Mouse (Mus musculus): Measurements from ENCODE around the gene Entr1.

Entr1 gene

GRCm38 (mm10) chr2:26380131-26380771 lies 8.9 kb downstream of the Entr1 start, which contains the start of gene Snapc4:
Gene Snapc4, minus strand, starts transcription at chr2:26380653.
- H3K4me1 ChIP-seq (replicated peaks; ENCODE audit: low read depth, low read length): peaks cover 18% of the 10 kb centered on the region
- peak within 1 kb of the TSS; percentile 99 for H3K4me3 ChIP-seq (replicated peaks; ENCODE audit: low read length)
- peaks cover 74% of the 10 kb centered on the region for H3K36me3 ChIP-seq (ENCODE audit: insufficient read depth, low read length)
- TF ChIP-seq POU5F1 (IDR thresholded peaks at IDR 0.05; ENCODE audit: borderline replicate concordance, low read length): no peak
- no peak for TF ChIP-seq CTCF (conservative IDR thresholded peaks at IDR 0.05; ENCODE audit: low read length)
- no peak for TF ChIP-seq NANOG (IDR thresholded peaks at IDR 0.05; ENCODE audit: borderline replicate concordance, low read length)
- H3K27me3 ChIP-seq (ENCODE audit: insufficient read depth, low read length): no peaks in the 10 kb centered on the region
- H3K9me3 ChIP-seq (ENCODE audit: low read length): no peaks in the 10 kb centered on the region

- TF ChIP-seq POU5F1 (IDR thresholded peaks at IDR 0.05; ENCODE audit: borderline replicate concordance, low read length) (no peak), CTCF (conservative IDR thresholded peaks at IDR 0.05; ENCODE audit: low read length) (no peak), NANOG (IDR thresholded peaks at IDR 0.05; ENCODE audit: borderline replicate concordance, low read length) (no peak)
- Histone ChIP-seq H3K9me3 (ENCODE audit: low read length) (no peaks in the 10 kb centered on the region), H3K27me3 (ENCODE audit: insufficient read depth, low read length) (no peaks in the 10 kb centered on the region), H3K4me3 (replicated peaks; ENCODE audit: low read length) (no peak overlapping the region), H3K4me1 (replicated peaks; ENCODE audit: low read depth, low read length) (no peaks in the 10 kb centered on the region), H3K36me3 (ENCODE audit: insufficient read depth, low read length) (peaks cover 100% of the 10 kb centered on the region)
Measured at GRCm38 (mm10) chr2:26372396-26372795, 16.7 kb downstream of the Entr1 start.

- no peaks in the 10 kb centered on the region for H3K27me3 ChIP-seq (ENCODE audit: insufficient read depth, low read length)
- TF ChIP-seq POU5F1 (IDR thresholded peaks at IDR 0.05; ENCODE audit: borderline replicate concordance, low read length) (no peak), NANOG (IDR thresholded peaks at IDR 0.05; ENCODE audit: borderline replicate concordance, low read length) (no peak), CTCF (conservative IDR thresholded peaks at IDR 0.05; ENCODE audit: low read length) (no peak)
- no peaks in the 10 kb centered on the region for H3K9me3 ChIP-seq (ENCODE audit: low read length)
- H3K4me3 ChIP-seq (replicated peaks; ENCODE audit: low read length): no peak overlapping the region
- 0 out of 2 replicates have a peak, but pooled peaks cover 4% of the 10 kb centered on the region for H3K4me1 ChIP-seq (replicated peaks; ENCODE audit: low read depth, low read length)
- peaks cover 100% of the 10 kb centered on the region for H3K36me3 ChIP-seq (ENCODE audit: insufficient read depth, low read length)
Measured at GRCm38 (mm10) chr2:26368572-26368971, 20.5 kb downstream of the Entr1 start.

DNA sequence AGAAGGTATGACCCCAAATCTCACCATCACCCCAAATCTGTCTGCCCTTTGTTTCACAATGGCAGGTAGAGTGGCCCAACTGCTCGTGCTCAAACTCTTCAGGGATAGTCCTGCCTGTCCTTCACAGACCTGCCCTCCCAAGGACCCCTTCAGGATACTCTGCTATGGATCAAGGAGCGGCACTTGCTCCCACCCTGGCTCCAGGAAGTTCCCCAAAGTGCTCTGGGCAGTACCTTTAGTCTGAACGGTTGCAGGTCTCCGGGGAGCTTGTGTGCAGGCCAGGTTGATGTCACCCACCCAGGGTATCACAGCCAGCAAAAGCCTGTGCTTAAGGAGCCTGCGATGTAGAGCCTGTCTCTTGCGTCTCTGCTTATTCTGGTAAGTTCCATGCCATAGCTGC lies 21.2 kb downstream of the Entr1 start:
- H3K4me1 ChIP-seq (replicated peaks; ENCODE audit: low read depth, low read length): 0 out of 2 replicates have a peak, but pooled peaks cover 4% of the 10 kb centered on the region
- H3K27me3 ChIP-seq (ENCODE audit: insufficient read depth, low read length): no peaks in the 10 kb centered on the region
- TF ChIP-seq NANOG (IDR thresholded peaks at IDR 0.05; ENCODE audit: borderline replicate concordance, low read length) (no peak), CTCF (conservative IDR thresholded peaks at IDR 0.05; ENCODE audit: low read length) (no peak), POU5F1 (IDR thresholded peaks at IDR 0.05; ENCODE audit: borderline replicate concordance, low read length) (no peak)
- no peaks in the 10 kb centered on the region for H3K9me3 ChIP-seq (ENCODE audit: low read length)
- peaks cover 100% of the 10 kb centered on the region for H3K36me3 ChIP-seq (ENCODE audit: insufficient read depth, low read length)
- H3K4me3 ChIP-seq (replicated peaks; ENCODE audit: low read length): no peak overlapping the region

DNA sequence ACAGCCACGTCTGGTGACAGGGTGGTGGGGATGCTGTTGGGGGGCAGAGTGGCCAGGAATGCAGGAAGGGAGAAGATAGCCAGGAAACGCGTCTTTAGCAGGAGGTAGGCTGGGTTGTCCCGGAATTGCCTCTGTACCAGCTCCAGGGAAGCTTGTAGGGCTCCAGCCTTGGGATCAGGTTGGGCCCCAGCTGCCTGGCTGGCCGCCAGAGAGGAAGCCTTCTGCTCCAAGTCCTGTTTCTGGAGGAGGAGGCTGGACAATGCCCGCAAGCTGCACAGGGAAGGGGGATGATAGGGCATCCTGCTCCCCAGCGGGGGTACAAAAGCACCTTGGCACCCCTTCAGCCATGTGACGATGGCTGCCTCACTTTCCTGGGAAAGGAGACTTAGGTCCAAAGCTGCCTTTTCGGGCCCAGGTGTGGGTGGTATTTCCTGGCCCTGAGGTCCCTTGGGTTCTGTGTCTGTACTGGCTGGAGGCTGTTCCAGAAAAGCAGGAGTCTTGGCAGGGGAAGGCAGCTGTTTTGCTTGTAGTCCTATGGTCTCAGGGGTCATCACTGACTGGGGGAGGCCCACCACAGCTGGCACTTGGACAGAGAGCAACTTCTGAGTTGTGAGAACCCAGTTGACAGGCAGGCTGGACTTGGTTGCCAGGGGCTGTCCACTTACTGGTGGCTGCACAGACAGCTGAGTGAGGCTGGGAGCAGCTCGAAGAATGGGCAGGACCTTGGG lies 24.2 kb downstream of the Entr1 start:
- peaks cover 87% of the 10 kb centered on the region for H3K36me3 ChIP-seq (ENCODE audit: insufficient read depth, low read length)
- no peak for TF ChIP-seq POU5F1 (IDR thresholded peaks at IDR 0.05; ENCODE audit: borderline replicate concordance, low read length)
- TF ChIP-seq CTCF (conservative IDR thresholded peaks at IDR 0.05; ENCODE audit: low read length): no peak
- no peak for TF ChIP-seq NANOG (IDR thresholded peaks at IDR 0.05; ENCODE audit: borderline replicate concordance, low read length)
- H3K4me1 ChIP-seq (replicated peaks; ENCODE audit: low read depth, low read length): peaks cover 14% of the 10 kb centered on the region; the same call in 1 of the 2 replicates
- H3K27me3 ChIP-seq (ENCODE audit: insufficient read depth, low read length): no peaks in the 10 kb centered on the region
- no peak overlapping the region for H3K4me3 ChIP-seq (replicated peaks; ENCODE audit: low read length)
- H3K9me3 ChIP-seq (ENCODE audit: low read length): no peaks in the 10 kb centered on the region

DNA sequence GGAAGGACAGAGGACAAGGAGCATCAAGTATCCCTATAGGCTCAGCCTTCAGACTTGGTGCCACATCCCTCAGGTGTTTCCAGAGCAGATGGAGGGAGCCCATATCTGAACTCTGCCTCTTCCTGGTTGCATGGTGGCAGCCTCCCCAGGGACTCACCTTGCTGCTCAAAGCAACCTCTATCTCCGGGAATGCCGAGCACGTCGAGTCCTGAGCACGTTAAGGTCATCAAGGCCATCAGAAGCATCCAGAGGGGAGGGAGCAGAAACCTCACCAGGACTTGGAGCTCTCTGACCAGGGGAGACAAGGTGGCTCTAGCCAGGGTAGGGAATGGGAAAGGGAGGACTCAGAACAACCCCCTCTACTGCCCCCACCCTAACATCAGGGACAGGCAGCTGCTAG lies 25.6 kb downstream of the Entr1 start:
- H3K27me3 ChIP-seq (ENCODE audit: insufficient read depth, low read length): peaks cover 3% of the 10 kb centered on the region; the same call in 1 of the 2 replicates
- H3K4me3 ChIP-seq (replicated peaks; ENCODE audit: low read length): no peak overlapping the region
- TF ChIP-seq NANOG (IDR thresholded peaks at IDR 0.05; ENCODE audit: borderline replicate concordance, low read length) (no peak), CTCF (conservative IDR thresholded peaks at IDR 0.05; ENCODE audit: low read length) (no peak), POU5F1 (IDR thresholded peaks at IDR 0.05; ENCODE audit: borderline replicate concordance, low read length) (no peak)
- H3K36me3 ChIP-seq (ENCODE audit: insufficient read depth, low read length): peaks cover 73% of the 10 kb centered on the region
- no peaks in the 10 kb centered on the region for H3K9me3 ChIP-seq (ENCODE audit: low read length)
- peaks cover 14% of the 10 kb centered on the region; the same call in 1 of the 2 replicates for H3K4me1 ChIP-seq (replicated peaks; ENCODE audit: low read depth, low read length)

DNA sequence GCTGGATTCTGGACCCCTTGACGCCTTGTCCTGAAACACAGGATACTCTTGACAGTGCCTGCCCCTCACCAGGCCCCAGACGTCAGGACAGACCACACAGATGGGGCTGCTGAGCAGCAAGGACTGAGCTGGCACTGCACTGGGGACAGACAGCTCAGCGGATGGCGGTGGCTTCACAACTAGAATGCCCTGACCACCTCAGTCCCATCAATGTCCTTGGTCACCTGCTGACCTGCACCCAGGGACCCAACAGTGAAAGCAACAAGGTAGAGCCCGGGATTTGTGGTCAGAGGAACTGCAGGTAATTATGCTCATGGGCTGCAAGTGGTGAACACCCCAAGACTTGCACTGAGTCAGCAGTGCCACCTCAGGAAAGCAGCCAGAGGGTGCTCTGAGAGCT lies 26.1 kb downstream of the Entr1 start:
- H3K9me3 ChIP-seq (ENCODE audit: low read length): no peaks in the 10 kb centered on the region
- no peak for TF ChIP-seq POU5F1 (IDR thresholded peaks at IDR 0.05; ENCODE audit: borderline replicate concordance, low read length)
- no peak for TF ChIP-seq CTCF (conservative IDR thresholded peaks at IDR 0.05; ENCODE audit: low read length)
- no peak for TF ChIP-seq NANOG (IDR thresholded peaks at IDR 0.05; ENCODE audit: borderline replicate concordance, low read length)
- H3K36me3 ChIP-seq (ENCODE audit: insufficient read depth, low read length): peaks cover 68% of the 10 kb centered on the region
- H3K27me3 ChIP-seq (ENCODE audit: insufficient read depth, low read length): peaks cover 8% of the 10 kb centered on the region; the same call in 1 of the 2 replicates
- no peak overlapping the region for H3K4me3 ChIP-seq (replicated peaks; ENCODE audit: low read length)
- peaks cover 18% of the 10 kb centered on the region for H3K4me1 ChIP-seq (replicated peaks; ENCODE audit: low read depth, low read length)

DNA sequence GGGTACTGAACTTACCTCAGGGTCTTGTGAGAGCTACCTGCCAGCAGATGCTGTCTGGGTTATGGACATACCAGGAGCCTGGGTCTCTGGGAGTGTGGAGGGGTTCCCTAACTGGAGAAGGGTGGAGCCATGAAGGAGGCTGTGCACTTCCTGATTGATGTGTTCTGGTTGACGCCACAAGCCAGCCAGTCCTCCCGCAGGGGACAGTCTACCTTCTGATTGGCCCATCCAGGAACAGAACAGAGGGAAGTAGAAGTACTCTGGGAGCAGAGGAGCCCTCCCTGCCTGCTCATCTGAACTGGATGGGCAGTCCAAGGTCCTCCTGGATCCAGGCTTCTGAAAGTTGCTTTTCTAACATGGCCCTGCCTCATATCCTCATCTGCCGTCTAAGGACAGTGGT lies 28.3 kb downstream of the Entr1 start, which contains the start of gene Card9:
Card9 (minus strand) TSS at position 147 of the 400 bp plus-strand sequence.
- TF ChIP-seq NANOG (IDR thresholded peaks at IDR 0.05; ENCODE audit: borderline replicate concordance, low read length) (no peak), CTCF (conservative IDR thresholded peaks at IDR 0.05; ENCODE audit: low read length) (no peak), POU5F1 (IDR thresholded peaks at IDR 0.05; ENCODE audit: borderline replicate concordance, low read length) (no peak)
- H3K4me3 ChIP-seq (replicated peaks; ENCODE audit: low read length): no peak within 1 kb of the TSS
- peaks cover 12% of the 10 kb centered on the region; the same call in 1 of the 2 replicates for H3K27me3 ChIP-seq (ENCODE audit: insufficient read depth, low read length)
- peaks cover 46% of the 10 kb centered on the region for H3K36me3 ChIP-seq (ENCODE audit: insufficient read depth, low read length)
- H3K9me3 ChIP-seq (ENCODE audit: low read length): no peaks in the 10 kb centered on the region
- peaks cover 39% of the 10 kb centered on the region for H3K4me1 ChIP-seq (replicated peaks; ENCODE audit: low read depth, low read length)
